Mouse (Mus musculus) megakaryocyte, embryonic 14.5 days (primary cell): ENCODE measurements around the gene Gast.
"Not testable (repeated sequence)": the region's sequence is repeated elsewhere in the genome, so short reads cannot be mapped to it uniquely, and the experiment has no call there.

Source experiments
- FLI1 ChIP-seq: IDR thresholded peaks from 2 replicates; pipeline ENCODE4 v1.6.1; 2012; ENCODE audit warnings: low read length, inconsistent platforms, mixed read lengths
- GATA1 ChIP-seq: IDR thresholded peaks from 3 replicates; pipeline ENCODE4 v1.6.1; 2012; ENCODE audit warnings: mixed read lengths, low read length, inconsistent platforms, borderline replicate concordance

GRCm38 (mm10) chr11:100361059-100361458 is 26.9 kb downstream of the Gast start:
- TF ChIP-seq GATA1, FLI1: not testable (repeated sequence)
